Mouse (Mus musculus): ENCODE measurements around the gene Parp11.

DNA sequence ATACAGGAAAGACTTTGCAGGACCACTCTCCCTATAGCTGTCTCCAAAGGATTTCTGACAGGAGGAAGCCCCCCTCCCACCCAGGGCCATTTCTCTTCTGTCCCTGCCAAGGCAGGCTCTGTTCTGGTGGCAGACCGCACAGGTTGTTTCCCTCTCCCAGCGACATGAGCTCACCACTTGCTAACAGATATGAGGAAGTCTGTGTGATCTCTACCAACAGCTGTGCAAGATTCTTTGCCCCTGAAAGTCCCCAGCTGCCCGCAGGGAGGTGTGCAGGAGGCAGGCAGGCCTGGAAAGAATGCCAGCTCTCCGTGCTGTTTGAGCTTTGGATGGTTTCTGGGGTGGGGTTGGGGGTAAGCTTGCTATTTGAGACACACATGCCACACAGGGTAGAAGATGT, 38.9 kb upstream of the Parp11 start:
- TF ChIP-seq POLR2A (IDR thresholded peaks at IDR 0.05; ENCODE audit: insufficient read depth, low read depth, low read length), result no peak
- no peak for TF ChIP-seq CTCF (IDR thresholded peaks at IDR 0.05)
